Mouse (Mus musculus) liver, adult 2 months (tissue): ENCODE measurements around the gene Ube2cbp.

Experiments
- CTCF ChIP-seq: fragments of 200-500 bp; IDR thresholded peaks from 2 replicates; pipeline ENCODE4 v1.5.1; 2011; ENCODE audit warnings: low read depth, low read length, control low read depth
- POLR2A ChIP-seq: fragments of 200-500 bp; IDR thresholded peaks from 2 replicates; pipeline ENCODE4 v1.6.1; 2011; ENCODE audit warnings: low read length, control low read depth; ENCODE audit not compliant: insufficient read depth; ENCODE audit errors: extremely low read depth

DNA sequence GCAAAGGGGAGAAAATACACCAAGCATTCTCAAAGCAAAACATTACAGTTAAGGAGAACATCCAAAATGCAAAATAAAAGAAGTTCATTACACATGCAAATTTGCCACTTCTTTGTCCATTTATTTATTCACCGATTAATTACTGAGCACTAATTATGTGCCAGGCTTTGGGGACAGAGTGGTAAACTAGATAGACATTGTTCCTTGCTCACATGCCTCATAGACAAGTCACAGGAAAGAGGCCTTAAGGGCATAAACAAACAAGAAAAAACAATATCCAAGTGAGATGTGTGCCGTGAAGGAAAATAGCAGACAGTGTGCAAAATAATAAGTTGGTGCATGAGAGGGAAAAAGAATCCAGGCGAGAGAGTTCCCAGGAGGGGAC is 177.2 kb downstream of the Ube2cbp start:
- no peak for TF ChIP-seq CTCF
- TF ChIP-seq POLR2A, result no peak
